Mouse (Mus musculus) ES-E14 (cell line): ENCODE results near the gene Prpf39. TPM values are rescaled to one million over a fixed set of nuclear protein-coding genes. Genes with fewer than 3 reads are reported as not detected.

Source experiments
- DNase-seq: peaks from one replicate; pipeline ENCODE4 v3.0.0-alpha.2; 2013; ENCODE audit warnings: low read depth, low spot score
- H3K27ac ChIP-seq: 2 replicates; pipeline ENCODE4 v1.5.1; 2012; ENCODE audit warnings: low read depth, mild to moderate bottlenecking, low read length, moderate library complexity, mixed read lengths; ENCODE audit not compliant: poor library complexity, insufficient read depth, severe bottlenecking
- H3K36me3 ChIP-seq: 2 replicates; pipeline ENCODE4 v1.6.1; 2012; ENCODE audit warnings: mild to moderate bottlenecking, low read length, moderate library complexity, mixed read lengths; ENCODE audit not compliant: control insufficient read depth, poor library complexity, insufficient read depth, severe bottlenecking
- H3K4me1 ChIP-seq, 2 experiments: fragments of 150-350 bp in 1 of 2; sonication (generic) in 1 of 2; 2 replicates each; pipeline ENCODE4 v1.6.1; 2012; ENCODE audit warnings: low read length in 2 of 2, mild to moderate bottlenecking in 1 of 2, mixed read lengths in 1 of 2; ENCODE audit not compliant: control insufficient read depth in 2 of 2, insufficient read depth in 2 of 2, poor library complexity in 1 of 2
- H3K4me3 ChIP-seq, 2 experiments: fragments of 150-350 bp in 1 of 2; sonication (generic) in 1 of 2; 2 replicates each; pipeline ENCODE4 v1.5.1; 2012; ENCODE audit warnings: low read length in 2 of 2, low read depth in 1 of 2, mild to moderate bottlenecking in 1 of 2, mixed read lengths in 1 of 2; ENCODE audit not compliant: insufficient read depth in 1 of 2, poor library complexity in 1 of 2, severe bottlenecking in 1 of 2
- H3K9ac ChIP-seq: 2 replicates; pipeline ENCODE4 v1.6.1; 2012; ENCODE audit warnings: low read depth, mild to moderate bottlenecking, low read length, mixed read lengths; ENCODE audit not compliant: poor library complexity, insufficient read depth, severe bottlenecking
- H3K9me3 ChIP-seq: fragments of 150-350 bp; sonication (generic); 2 replicates; pipeline ENCODE4 v1.6.1; 2012; ENCODE audit warnings: low read depth, mild to moderate bottlenecking, low read length; ENCODE audit not compliant: control insufficient read depth, insufficient read depth
- CHD2 ChIP-seq: IDR thresholded peaks from 2 replicates; pipeline ENCODE4 v1.6.1; 2014; ENCODE audit warnings: mild to moderate bottlenecking, low read depth, low read length, inconsistent platforms
- HCFC1 ChIP-seq: IDR thresholded peaks from 2 replicates; pipeline ENCODE4 v1.6.1; 2012; ENCODE audit warnings: low read length, inconsistent platforms, borderline replicate concordance; ENCODE audit not compliant: insufficient read depth
- MAFK ChIP-seq: IDR thresholded peaks from 2 replicates; pipeline ENCODE4 v1.6.1; 2014; ENCODE audit warnings: mild to moderate bottlenecking, low read depth, low read length, inconsistent platforms; ENCODE audit not compliant: insufficient read depth
- ZC3H11A ChIP-seq: IDR thresholded peaks from 2 replicates; pipeline ENCODE4 v1.6.1; 2012; ENCODE audit warnings: low read depth, mild to moderate bottlenecking, inconsistent platforms, low read length, borderline replicate concordance
- ZNF384 ChIP-seq: IDR thresholded peaks from 2 replicates; pipeline ENCODE4 v1.6.1; 2012; ENCODE audit warnings: low read depth, low read length, inconsistent platforms
- in situ Hi-C, 2 experiments: fragments of 600-800 bp; cut with MboI; formaldehyde crosslinking; loops; one replicate each; pipeline ENCODE4 v1.15.1; 2025; ENCODE audit warnings: low sequenced_read_pairs in 2 of 2, inconsistent platforms in 1 of 2; ENCODE audit not compliant: unreplicated experiment in 2 of 2
- total RNA-seq: library from RNA; depleted of rRNA; stranded (reverse); fragments of 300-350 nt; gene quantifications from 2 replicates; pipeline ENCODE4 v1.2.3, GENCODE M21; 2012; rRNA removed

Gene Prpf39
- total RNA-seq: 22.9 and 26.1 TPM in 2 replicates

DNA sequence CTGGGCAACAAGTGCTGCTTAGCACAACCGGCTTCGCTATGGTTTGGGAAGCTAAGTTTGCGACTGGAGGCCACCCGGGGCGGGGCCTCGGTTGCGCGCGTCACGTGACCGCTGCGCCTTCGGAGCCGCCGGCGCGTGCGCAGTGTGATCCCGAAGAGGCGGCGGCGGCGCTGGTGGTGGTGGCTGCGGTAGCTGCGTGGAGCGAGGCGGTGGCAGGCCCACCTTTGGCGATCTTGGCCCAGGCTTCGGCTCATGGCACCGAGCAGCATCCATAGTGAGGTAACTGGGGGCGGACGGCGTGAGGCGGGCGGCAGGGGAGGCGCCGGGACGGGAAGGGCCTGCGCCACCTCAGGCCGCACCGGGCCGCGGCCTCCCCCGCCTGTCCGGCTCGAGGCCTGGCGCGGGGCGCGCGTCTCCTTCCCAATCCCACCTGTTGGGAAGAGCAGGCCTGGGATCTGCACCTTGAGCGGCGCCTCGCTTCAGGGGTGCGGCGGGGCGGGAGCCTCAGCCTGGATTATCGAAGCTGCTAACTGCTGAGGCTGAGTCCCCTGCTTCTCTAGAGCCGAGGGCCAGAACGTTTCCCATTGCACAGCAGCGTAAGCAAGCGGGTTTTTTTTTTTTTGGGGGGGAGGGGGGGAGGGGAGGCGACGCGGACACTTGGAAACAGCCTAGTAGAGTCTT lies at the start of gene Prpf39:
Gene Prpf39, plus strand, starts transcription at position 144 of the 681 bp plus-strand sequence.
- H3K9ac ChIP-seq: peak within 1 kb of the TSS; percentile 97
- H3K36me3 ChIP-seq: no peaks in the 10 kb centered on the region; the same call in 1 of the 2 replicates
- peak; percentile 61 for DNase-seq
- peak within 1 kb of the TSS; percentile 66 for H3K27ac ChIP-seq
- peak within 1 kb of the TSS; percentile 75 to 87 for H3K4me3 ChIP-seq
- in situ Hi-C loops: no loop called here
- no peak for TF ChIP-seq CHD2
- TF ChIP-seq HCFC1: 0 out of 2 replicates have a peak, but pooled peaks have one; percentile 58
- TF ChIP-seq MAFK: no peak
- TF ChIP-seq ZNF384: peak; percentile 85
- TF ChIP-seq ZC3H11A: no peak
- H3K4me1 ChIP-seq: 0 out of 4 replicates have a peak, but pooled peaks cover 0 to 2% of the 10 kb centered on the region in 2 experiments
- peaks cover 10% of the 10 kb centered on the region for H3K9me3 ChIP-seq

DNA sequence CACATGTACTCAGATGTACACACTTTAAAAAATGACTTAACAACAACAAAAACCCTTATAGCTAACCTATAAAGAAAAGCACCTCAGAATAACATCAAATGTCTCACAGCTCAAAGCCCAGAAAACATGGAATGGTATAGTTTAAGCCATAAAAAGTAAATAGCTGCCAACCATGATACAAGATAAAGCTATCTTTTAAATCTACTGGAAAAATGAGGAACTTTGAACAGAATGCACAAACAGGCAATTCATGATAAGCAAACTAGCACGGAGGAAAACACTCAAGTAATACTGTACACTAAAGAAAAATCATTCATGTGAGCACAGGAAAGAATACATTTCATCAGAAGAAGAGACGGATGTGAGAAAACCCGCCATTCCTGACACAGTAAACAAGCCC lies 28.4 kb upstream of the Prpf39 start:
- DNase-seq: no peak
- no peak overlapping the region for H3K9ac ChIP-seq
- H3K27ac ChIP-seq: no peak overlapping the region
- no peaks in the 10 kb centered on the region for H3K9me3 ChIP-seq
- H3K4me1 ChIP-seq: no peaks in the 10 kb centered on the region
- no peak overlapping the region for H3K4me3 ChIP-seq
- peaks cover 2% of the 10 kb centered on the region for H3K36me3 ChIP-seq
- in situ Hi-C loops: no loop called here
- TF ChIP-seq MAFK: no peak
- TF ChIP-seq ZC3H11A: no peak
- no peak for TF ChIP-seq HCFC1
- TF ChIP-seq CHD2: no peak
- no peak for TF ChIP-seq ZNF384

DNA sequence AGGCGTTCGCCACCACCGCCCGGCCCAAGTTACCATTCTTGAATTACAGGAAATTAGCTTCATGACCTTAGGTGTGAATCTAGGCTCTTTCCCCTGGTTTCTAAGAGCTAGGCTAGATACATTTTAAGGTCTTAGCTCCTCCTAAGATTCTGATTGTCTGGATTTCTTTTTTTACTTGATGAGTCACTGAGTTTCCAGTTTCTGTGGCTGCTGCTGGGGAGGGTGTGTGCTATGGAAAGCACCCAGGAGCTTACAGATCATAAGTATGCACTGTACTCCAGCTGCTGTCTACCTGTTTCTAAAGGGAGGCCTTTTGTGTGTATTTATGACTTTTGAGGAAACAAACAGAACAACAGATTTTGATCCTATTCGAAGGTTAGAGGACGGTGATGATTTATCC lies 13.3 kb upstream of the Prpf39 start:
- Histone ChIP-seq H3K27ac (no peak overlapping the region), H3K4me1 (no peaks in the 10 kb centered on the region), H3K4me3 (no peak overlapping the region), H3K9ac (no peak overlapping the region), H3K36me3 (no peaks in the 10 kb centered on the region), H3K9me3 (0 out of 2 replicates have a peak, but pooled peaks cover 7% of the 10 kb centered on the region)
- in situ Hi-C loops: no loop called here
- DNase-seq: no peak
- TF ChIP-seq MAFK: no peak
- TF ChIP-seq ZC3H11A: no peak
- TF ChIP-seq ZNF384: no peak
- TF ChIP-seq CHD2: no peak
- no peak for TF ChIP-seq HCFC1

DNA sequence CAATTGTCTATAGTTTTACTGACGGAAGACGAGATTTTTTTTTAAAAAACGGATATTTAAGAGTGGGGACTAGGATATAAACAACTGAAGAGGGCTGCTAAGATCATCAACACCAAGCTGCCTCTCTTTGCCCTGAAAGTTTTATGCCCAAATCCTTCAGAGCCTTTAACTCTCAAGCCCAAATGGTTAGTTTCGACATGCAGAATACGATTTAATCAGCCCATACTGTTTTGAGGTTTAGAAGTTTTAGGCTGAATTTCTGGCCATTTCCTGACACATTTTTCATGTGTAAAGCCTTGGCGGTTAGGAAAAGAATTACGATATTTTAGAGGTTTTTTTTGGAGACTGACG lies 319 bp upstream of the Prpf39 start:
- Histone ChIP-seq H3K4me3 (peak overlapping the region; percentile 75 to 87; a peak in 2 of 4 replicates), H3K27ac (no peak overlapping the region), H3K4me1 (0 out of 4 replicates have a peak, but pooled peaks cover 0 to 2% of the 10 kb centered on the region in 2 experiments), H3K36me3 (no peaks in the 10 kb centered on the region; the same call in 1 of the 2 replicates), H3K9ac (no peak overlapping the region), H3K9me3 (peaks cover 10% of the 10 kb centered on the region)
- DNase-seq: no peak
- in situ Hi-C loops: no loop called here
- TF ChIP-seq HCFC1 (no peak), MAFK (no peak), ZNF384 (no peak), ZC3H11A (no peak), CHD2 (no peak)
